In the genomic region with DNA sequence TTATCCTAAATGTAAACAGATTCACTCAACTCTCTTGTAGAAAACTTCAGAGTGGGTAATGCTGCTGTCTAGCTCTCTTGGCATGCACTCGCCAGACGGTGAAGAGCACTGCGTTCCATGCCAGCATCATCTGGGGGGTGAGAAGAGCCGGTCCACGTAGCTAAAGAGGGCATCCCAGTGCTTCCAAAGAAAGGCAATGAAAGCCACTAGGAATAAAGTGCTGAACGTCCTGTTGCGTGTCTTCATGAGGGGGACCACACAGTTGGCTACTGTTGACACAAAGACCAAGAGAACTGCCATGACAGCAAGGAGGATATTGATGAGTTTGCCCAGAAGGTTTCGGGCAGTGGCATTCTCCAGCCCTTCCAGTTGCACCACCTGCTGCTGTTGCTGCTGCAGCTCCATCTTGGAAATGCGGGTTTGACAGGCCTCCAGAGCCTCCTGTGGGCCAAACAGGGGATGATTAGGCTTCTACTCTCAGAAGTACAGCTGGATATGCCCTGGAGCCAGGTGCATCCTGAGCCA, we compare ENCODE assay signal across 14 mouse cellular contexts. TPM values are rescaled to one million over a fixed set of nuclear protein-coding genes. Genes with fewer than 3 reads are reported as not detected.
A peak's percentile ranks its signal among the peaks of the same experiment; 100 is the strongest.
DNase-seq lines count a peak whose midpoint lies in the region; ATAC-seq lines count a peak whose summit lies in the region.
"Had no signal": no experiment of that assay in that cellular context is flagged by ENCODE, and none has a peak within 500 bp of the region (broad histone marks: within the 10 kb centered on the region; RNA-seq: fewer than 3 reads in every experiment).

No protein-coding gene starts in this region.

- peaks cover 9% of the 10 kb centered on the region for H3K9me3 ChIP-seq in heart, embryonic 12.5 days (replicated peaks)
- H3K9me3 ChIP-seq in neural tube, embryonic 11.5 days (ENCODE audit: control insufficient read depth, low read length), result peaks cover 10% of the 10 kb centered on the region
- H3K9me3 ChIP-seq in neural tube, embryonic 15.5 days (replicated peaks), result peaks cover 8% of the 10 kb centered on the region
- H3K9me3 ChIP-seq in hindbrain, embryonic 16.5 days (ENCODE audit: control insufficient read depth, low read length), result peaks cover 9% of the 10 kb centered on the region
- H3K9me3 ChIP-seq in stomach, embryonic 16.5 days (replicated peaks; ENCODE audit: control insufficient read depth, low read length), result peaks cover 5% of the 10 kb centered on the region

- WGBS in heart, embryonic 12.5 days, result 80% methylated on average over 9 of the region's 9 CpGs
- 89% methylated on average over 9 of the region's 9 CpGs for WGBS in neural tube, embryonic 11.5 days
- WGBS in neural tube, embryonic 15.5 days, result 87% methylated on average over 9 of the region's 9 CpGs
- WGBS in hindbrain, embryonic 16.5 days, result 89% methylated on average over 9 of the region's 9 CpGs
- WGBS in stomach, embryonic 16.5 days, result 88% methylated on average over 9 of the region's 9 CpGs

- DNase-seq in heart, postnatal 4 days, result no peak
- DNase-seq in neural tube, embryonic 11.5 days (ENCODE audit: low spot score), result peak; percentile 26
- DNase-seq in MN1 (ENCODE audit: low spot score), result no peak
- DNase-seq in kidney, postnatal 10 days, result no peak
- DNase-seq: adrenal gland, adult 2 months; embryo, embryonic 11 days; layer of hippocampus, adult 9-11 months had no signal

- no peak overlapping the region for H3K9ac ChIP-seq in heart, embryonic 12.5 days
- H3K9ac ChIP-seq in neural tube, embryonic 11.5 days (ENCODE audit: low read length), result no peak overlapping the region
- H3K9ac ChIP-seq in neural tube, embryonic 15.5 days (replicated peaks), result no peak overlapping the region
- H3K9ac ChIP-seq in hindbrain, embryonic 16.5 days (ENCODE audit: low read depth, low read length), result no peak overlapping the region
- H3K9ac ChIP-seq in stomach, embryonic 16.5 days (ENCODE audit: low read length), result no peak overlapping the region
- H3K9ac ChIP-seq: limb, embryonic 12.5 days had no signal

- no peak overlapping the region for H3K4me3 ChIP-seq in heart, embryonic 12.5 days
- no peak overlapping the region for H3K4me3 ChIP-seq in neural tube, embryonic 11.5 days (ENCODE audit: low read depth, low read length)
- H3K4me3 ChIP-seq in neural tube, embryonic 15.5 days (replicated peaks), result no peak overlapping the region
- no peak overlapping the region for H3K4me3 ChIP-seq in hindbrain, embryonic 16.5 days (ENCODE audit: low read length)
- H3K4me3 ChIP-seq in stomach, embryonic 16.5 days (replicated peaks; ENCODE audit: low read length), result no peak overlapping the region
- H3K4me3 ChIP-seq: forebrain, embryonic 10.5 days; limb, embryonic 12.5 days had no signal

- no peaks in the 10 kb centered on the region for H3K27me3 ChIP-seq in heart, embryonic 12.5 days (replicated peaks)
- H3K27me3 ChIP-seq in neural tube, embryonic 11.5 days (ENCODE audit: control insufficient read depth, insufficient read depth, low read length), result no peaks in the 10 kb centered on the region
- no peaks in the 10 kb centered on the region for H3K27me3 ChIP-seq in neural tube, embryonic 15.5 days (replicated peaks)
- no peaks in the 10 kb centered on the region for H3K27me3 ChIP-seq in hindbrain, embryonic 16.5 days (replicated peaks; ENCODE audit: control insufficient read depth, insufficient read depth, low read length)
- H3K27me3 ChIP-seq in stomach, embryonic 16.5 days (ENCODE audit: control insufficient read depth, insufficient read depth, low read length), result no peaks in the 10 kb centered on the region
- H3K27me3 ChIP-seq: limb, embryonic 12.5 days had no signal

- no peak overlapping the region for H3K27ac ChIP-seq in heart, embryonic 12.5 days (ENCODE audit: poor library complexity, severe bottlenecking)
- H3K27ac ChIP-seq in neural tube, embryonic 11.5 days (ENCODE audit: low read depth, low read length), result no peak overlapping the region
- no peak overlapping the region for H3K27ac ChIP-seq in neural tube, embryonic 15.5 days (replicated peaks)
- no peak overlapping the region for H3K27ac ChIP-seq in hindbrain, embryonic 16.5 days (ENCODE audit: low read depth, low read length)
- no peak overlapping the region for H3K27ac ChIP-seq in stomach, embryonic 16.5 days (ENCODE audit: low read length)
- H3K27ac ChIP-seq: forebrain, embryonic 10.5 days; limb, embryonic 12.5 days had no signal

- H3K4me2 ChIP-seq in heart, embryonic 12.5 days, result no peak overlapping the region
- no peak overlapping the region for H3K4me2 ChIP-seq in neural tube, embryonic 11.5 days (ENCODE audit: low read depth)
- H3K4me2 ChIP-seq in neural tube, embryonic 15.5 days, result no peak overlapping the region
- no peak overlapping the region for H3K4me2 ChIP-seq in hindbrain, embryonic 16.5 days (ENCODE audit: low read length)
- H3K4me2 ChIP-seq in stomach, embryonic 16.5 days (ENCODE audit: low read depth, low read length), result no peak overlapping the region
- H3K4me2 ChIP-seq: limb, embryonic 12.5 days had no signal

- H3K4me1 ChIP-seq in heart, embryonic 12.5 days (replicated peaks), result no peaks in the 10 kb centered on the region
- no peaks in the 10 kb centered on the region for H3K4me1 ChIP-seq in neural tube, embryonic 11.5 days (ENCODE audit: control insufficient read depth, insufficient read depth, low read length)
- H3K4me1 ChIP-seq in neural tube, embryonic 15.5 days, result no peaks in the 10 kb centered on the region
- H3K4me1 ChIP-seq in hindbrain, embryonic 16.5 days (ENCODE audit: control insufficient read depth, insufficient read depth, low read depth, low read length), result no peaks in the 10 kb centered on the region
- H3K4me1 ChIP-seq in stomach, embryonic 16.5 days (ENCODE audit: control insufficient read depth, insufficient read depth, low read length), result no peaks in the 10 kb centered on the region
- H3K4me1 ChIP-seq: forebrain, embryonic 10.5 days; limb, embryonic 12.5 days had no signal

- ATAC-seq in heart, embryonic 12.5 days (ENCODE audit: insufficient number of reproducible peaks, low FRiP score), result peak; percentile 36; the same call in 1 of the 2 replicates
- no peak for ATAC-seq in neural tube, embryonic 11.5 days (ENCODE audit: insufficient read depth, low FRiP score, low TSS enrichment)
- ATAC-seq in neural tube, embryonic 15.5 days (ENCODE audit: low FRiP score), result no peak
- ATAC-seq in hindbrain, embryonic 16.5 days, result 0 out of 2 replicates have a peak, but pooled peaks have one; percentile 34
- peak; percentile 64 for ATAC-seq in stomach, embryonic 16.5 days (ENCODE audit: insufficient read depth, low FRiP score)
- ATAC-seq: CD4-positive, CD25-positive, alpha-beta regulatory T cell, adult 4 months had no signal

- peaks cover 29% of the 10 kb centered on the region for H3K36me3 ChIP-seq in heart, embryonic 12.5 days
- no peaks in the 10 kb centered on the region for H3K36me3 ChIP-seq in neural tube, embryonic 11.5 days (ENCODE audit: control insufficient read depth, insufficient read depth, low read length)
- H3K36me3 ChIP-seq in neural tube, embryonic 15.5 days, result peaks cover 33% of the 10 kb centered on the region
- peaks cover 6% of the 10 kb centered on the region; the same call in 1 of the 2 replicates for H3K36me3 ChIP-seq in hindbrain, embryonic 16.5 days (ENCODE audit: control insufficient read depth, insufficient read depth, low read length)
- H3K36me3 ChIP-seq in stomach, embryonic 16.5 days (ENCODE audit: control insufficient read depth, insufficient read depth, low read length), result 0 out of 2 replicates have a peak, but pooled peaks cover 8% of the 10 kb centered on the region

RNA-seq across cellular contexts. Expression of gene Plxnd1, which starts 27.2 kb away (rescaled TPM):
- 60.8 and 80.5 TPM in 2 replicates for polyA plus RNA-seq in heart, embryonic 12.5 days (2016; fragmentation: Nextera tagmentation; extraction: Ambion mirVana)
- total RNA-seq in heart, postnatal 4 days (2021), result 100 to 1,000 TPM; 191 to 208 TPM
- 23.8 and 28.7 TPM in 2 replicates for polyA plus RNA-seq in neural tube, embryonic 11.5 days (2014; fragmentation: Nextera tagmentation; extraction: Ambion mirVana)
- 8.8 and 9.8 TPM in 2 replicates for polyA plus RNA-seq in neural tube, embryonic 15.5 days (2015; fragmentation: Nextera tagmentation; extraction: Ambion mirVana)
- 8.5 and 10.5 TPM in 2 replicates for polyA plus RNA-seq in hindbrain, embryonic 16.5 days (2015; fragmentation: Nextera tagmentation; extraction: Ambion mirVana)
- 27.7 and 28.5 TPM in 2 replicates for polyA plus RNA-seq in stomach, embryonic 16.5 days (2015; fragmentation: Nextera tagmentation; extraction: Ambion mirVana)

Comparison
In these comparisons a context has a peak if more than half of its experiments do, and no peak if none do; other contexts are left out.
1. ATAC-seq: peak in heart, embryonic 12.5 days (single experiment), hindbrain, embryonic 16.5 days (single experiment) and stomach, embryonic 16.5 days (single experiment); none in neural tube, embryonic 11.5 days (single experiment) and neural tube, embryonic 15.5 days (single experiment).